Comparison of ENCODE assay signal across 17 mouse cellular contexts in the genomic region with DNA sequence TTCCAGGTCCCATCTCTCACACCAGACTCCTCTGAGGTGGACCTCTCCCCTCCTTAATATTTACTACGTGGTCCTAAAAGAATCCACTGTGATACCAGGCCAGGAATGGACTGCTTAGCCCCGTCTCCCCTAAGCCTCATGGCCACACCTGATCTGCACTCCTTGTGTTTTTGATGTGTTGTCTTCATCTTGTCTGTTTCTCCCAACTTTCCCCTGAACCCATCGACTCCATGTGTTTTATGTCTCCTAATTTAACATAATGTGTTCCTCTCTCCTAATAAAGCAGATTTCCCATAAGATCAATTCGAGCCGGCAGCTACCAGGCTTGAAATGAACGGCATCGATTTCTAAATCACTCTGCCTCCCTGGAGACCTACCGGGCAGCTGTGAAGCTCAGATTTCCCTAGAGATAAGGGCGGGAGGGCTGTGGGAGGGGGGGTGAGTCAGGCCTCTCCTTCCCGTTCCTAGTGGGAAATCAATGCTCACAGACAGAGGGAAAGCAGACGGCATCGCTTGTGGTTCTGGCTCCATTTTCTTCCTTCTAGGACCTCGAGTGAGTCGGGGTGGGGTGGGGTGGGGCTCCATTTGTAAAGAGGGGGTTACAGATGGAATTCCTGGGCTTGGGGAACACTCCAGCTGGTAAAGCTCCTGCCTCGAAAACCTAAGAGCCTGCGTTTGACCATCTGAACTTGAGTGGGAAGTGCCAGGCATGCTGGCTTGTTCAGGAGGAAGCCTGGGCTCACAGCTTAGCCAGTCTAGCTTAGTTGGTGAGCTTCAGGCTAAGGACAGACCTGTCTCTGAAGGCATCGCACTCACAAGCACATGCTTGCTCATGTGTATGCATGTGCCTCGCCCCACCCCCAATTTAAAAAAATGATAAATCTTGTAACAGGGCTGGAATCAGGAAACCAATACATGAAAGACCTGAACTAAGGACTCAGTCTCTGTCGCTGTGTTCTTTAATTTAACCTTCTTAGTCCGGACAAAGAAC. TPM values are rescaled to one million over a fixed set of nuclear protein-coding genes. Genes with fewer than 3 reads are reported as not detected.
DNase-seq lines count a peak whose midpoint lies in the region; ATAC-seq and TF ChIP-seq lines count a peak whose summit lies in the region.
"Had no signal": no experiment of that assay in that cellular context is flagged by ENCODE, and none has a peak within 500 bp of the region (broad histone marks: within the 10 kb centered on the region; RNA-seq: fewer than 3 reads in every experiment).

No protein-coding gene starts in this region.

- H3K4me2 ChIP-seq in midbrain, embryonic 15.5 days: no peak overlapping the region
- no peak overlapping the region for H3K4me2 ChIP-seq in hindbrain, embryonic 13.5 days
- no peak overlapping the region for H3K4me2 ChIP-seq in neural tube, embryonic 11.5 days (ENCODE audit: low read depth)
- H3K4me2 ChIP-seq: embryonic facial prominence, embryonic 15.5 days; forebrain, embryonic 15.5 days; liver, embryonic 13.5 days had no signal

- H3K9ac ChIP-seq in midbrain, embryonic 15.5 days: no peak overlapping the region
- H3K9ac ChIP-seq in hindbrain, embryonic 13.5 days: no peak overlapping the region
- no peak overlapping the region for H3K9ac ChIP-seq in neural tube, embryonic 11.5 days (ENCODE audit: low read length)
- H3K9ac ChIP-seq: embryonic facial prominence, embryonic 15.5 days; forebrain, embryonic 15.5 days; liver, embryonic 13.5 days had no signal

- peak; percentile 24 for DNase-seq in adrenal gland, adult 2 months
- no peak for DNase-seq in adrenal gland, postnatal 4 days (ENCODE audit: low spot score in 2 of 2)
- peak; percentile 15 for DNase-seq in midbrain, embryonic 10.5 days (ENCODE audit: low spot score)
- peak; percentile 39 for DNase-seq in neural tube, embryonic 11.5 days (ENCODE audit: low spot score)
- DNase-seq in kidney, postnatal 10 days: no peak
- DNase-seq in thymus, adult 2 months: no peak
- DNase-seq: cerebellum, adult 11-12 months; kidney, adult 2 months; liver, embryonic 13.5 days; thymus, postnatal 14 days had no signal

- no peaks in the 10 kb centered on the region for H3K27me3 ChIP-seq in midbrain, embryonic 10.5 days (ENCODE audit: low read depth, poor library complexity, severe bottlenecking)
- H3K27me3 ChIP-seq in midbrain, embryonic 15.5 days (replicated peaks): no peaks in the 10 kb centered on the region
- H3K27me3 ChIP-seq in hindbrain, embryonic 13.5 days: no peaks in the 10 kb centered on the region
- no peaks in the 10 kb centered on the region for H3K27me3 ChIP-seq in neural tube, embryonic 11.5 days (ENCODE audit: control insufficient read depth, insufficient read depth, low read length)
- H3K27me3 ChIP-seq in thymus, adult 2 months (ENCODE audit: control insufficient read depth, insufficient read depth, low read length): no peaks in the 10 kb centered on the region
- H3K27me3 ChIP-seq: embryonic facial prominence, embryonic 15.5 days; forebrain, embryonic 15.5 days; liver, embryonic 13.5 days had no signal

- no peak overlapping the region for H3K4me3 ChIP-seq in midbrain, embryonic 10.5 days
- no peak overlapping the region for H3K4me3 ChIP-seq in midbrain, embryonic 15.5 days
- no peak overlapping the region for H3K4me3 ChIP-seq in hindbrain, embryonic 13.5 days
- H3K4me3 ChIP-seq in neural tube, embryonic 11.5 days (ENCODE audit: low read depth, low read length): no peak overlapping the region
- no peak overlapping the region for H3K4me3 ChIP-seq in thymus, adult 2 months (ENCODE audit: control insufficient read depth, insufficient read depth, low read length)
- H3K4me3 ChIP-seq: embryonic facial prominence, embryonic 15.5 days; forebrain, embryonic 15.5 days; liver, embryonic 13.5 days had no signal

- H3K36me3 ChIP-seq in midbrain, embryonic 10.5 days: no peaks in the 10 kb centered on the region
- no peaks in the 10 kb centered on the region for H3K36me3 ChIP-seq in midbrain, embryonic 15.5 days (replicated peaks)
- no peaks in the 10 kb centered on the region for H3K36me3 ChIP-seq in hindbrain, embryonic 13.5 days
- no peaks in the 10 kb centered on the region for H3K36me3 ChIP-seq in neural tube, embryonic 11.5 days (ENCODE audit: control insufficient read depth, insufficient read depth, low read length)
- no peaks in the 10 kb centered on the region for H3K36me3 ChIP-seq in thymus, adult 2 months (ENCODE audit: control insufficient read depth, insufficient read depth, low read length)
- H3K36me3 ChIP-seq: embryonic facial prominence, embryonic 15.5 days; forebrain, embryonic 15.5 days; liver, embryonic 13.5 days had no signal

- no peak for TF ChIP-seq POLR2A in thymus, adult 2 months (IDR thresholded peaks at IDR 0.05; ENCODE audit: control insufficient read depth, extremely low read depth, insufficient read depth, low read length, poor library complexity)

- H3K4me1 ChIP-seq in midbrain, embryonic 10.5 days: peaks cover 19% of the 10 kb centered on the region
- H3K4me1 ChIP-seq in midbrain, embryonic 15.5 days: peaks cover 4% of the 10 kb centered on the region; the same call in 1 of the 2 replicates
- H3K4me1 ChIP-seq in hindbrain, embryonic 13.5 days (replicated peaks): peaks cover 15% of the 10 kb centered on the region
- no peaks in the 10 kb centered on the region for H3K4me1 ChIP-seq in neural tube, embryonic 11.5 days (ENCODE audit: control insufficient read depth, insufficient read depth, low read length)
- H3K4me1 ChIP-seq in thymus, adult 2 months (replicated peaks; ENCODE audit: control insufficient read depth, insufficient read depth, low read length): no peaks in the 10 kb centered on the region
- H3K4me1 ChIP-seq: embryonic facial prominence, embryonic 15.5 days; liver, embryonic 13.5 days had no signal

- H3K27ac ChIP-seq in midbrain, embryonic 10.5 days (replicated peaks): peak overlapping the region; percentile 67
- no peak overlapping the region for H3K27ac ChIP-seq in midbrain, embryonic 15.5 days
- peak overlapping the region; percentile 78 for H3K27ac ChIP-seq in hindbrain, embryonic 13.5 days
- peak overlapping the region; percentile 75 for H3K27ac ChIP-seq in neural tube, embryonic 11.5 days (ENCODE audit: low read depth, low read length)
- H3K27ac ChIP-seq in thymus, adult 2 months (ENCODE audit: control insufficient read depth, insufficient read depth, low read length): no peak overlapping the region
- H3K27ac ChIP-seq: embryonic facial prominence, embryonic 15.5 days; forebrain, embryonic 15.5 days; liver, embryonic 13.5 days had no signal

- no peak for TF ChIP-seq CTCF in thymus, adult 2 months (IDR thresholded peaks at IDR 0.05; ENCODE audit: borderline replicate concordance, control insufficient read depth, extremely low read depth, insufficient read depth, low read length, poor library complexity)

- WGBS in midbrain, embryonic 10.5 days: 53% methylated on average over 20 of the region's 20 CpGs
- 44% methylated on average over 20 of the region's 20 CpGs for WGBS in midbrain, embryonic 15.5 days
- WGBS in hindbrain, embryonic 13.5 days: 41% methylated on average over 20 of the region's 20 CpGs
- 58% methylated on average over 20 of the region's 20 CpGs for WGBS in neural tube, embryonic 11.5 days
- WGBS in thymus, adult 2 months: 46% methylated on average over 20 of the region's 20 CpGs

- no peaks in the 10 kb centered on the region for H3K9me3 ChIP-seq in midbrain, embryonic 10.5 days (replicated peaks)
- no peaks in the 10 kb centered on the region for H3K9me3 ChIP-seq in midbrain, embryonic 15.5 days
- H3K9me3 ChIP-seq in hindbrain, embryonic 13.5 days: no peaks in the 10 kb centered on the region
- H3K9me3 ChIP-seq in neural tube, embryonic 11.5 days (ENCODE audit: control insufficient read depth, low read length): no peaks in the 10 kb centered on the region
- H3K9me3 ChIP-seq: embryonic facial prominence, embryonic 15.5 days; forebrain, embryonic 15.5 days; liver, embryonic 13.5 days had no signal

- no peak for ATAC-seq in midbrain, embryonic 15.5 days (replicated peaks)
- ATAC-seq in hindbrain, embryonic 13.5 days (ENCODE audit: low FRiP score): no peak; the same call in 1 of the 2 replicates
- ATAC-seq in neural tube, embryonic 11.5 days (ENCODE audit: insufficient read depth, low FRiP score, low TSS enrichment): no peak
- ATAC-seq: forebrain, embryonic 15.5 days had no signal

RNA-seq across cellular contexts. Expression of a gene that starts 2.2 kb away (rescaled TPM):
- total RNA-seq in adrenal gland, adult 2 months (2021): 1 to 10 TPM; 2.3 to 2.9 TPM
- 1.3 and 1.4 TPM in 2 replicates for polyA plus RNA-seq in adrenal gland, adult 2 months (2012; rRNA removed)
- 1 to 10 TPM; 1.1 to 1.4 TPM for total RNA-seq in adrenal gland, postnatal 4 days (2021)
- 0.56 and 0.78 TPM in 2 replicates for polyA plus RNA-seq in midbrain, embryonic 10.5 days (2016; fragmentation: Nextera tagmentation; extraction: Ambion mirVana)
- polyA plus RNA-seq in midbrain, embryonic 15.5 days (2015; fragmentation: Nextera tagmentation; extraction: Ambion mirVana): 0.10 and 0.31 TPM in 2 replicates
- polyA plus RNA-seq in hindbrain, embryonic 13.5 days (2015; fragmentation: Nextera tagmentation; extraction: Ambion mirVana): 0.90 and 1.8 TPM in 2 replicates
- 1.7 and 1.8 TPM in 2 replicates for polyA plus RNA-seq in neural tube, embryonic 11.5 days (2014; fragmentation: Nextera tagmentation; extraction: Ambion mirVana)
- 35.0 and 54.4 TPM in 2 replicates for polyA plus RNA-seq in thymus, adult 2 months (2012; rRNA removed)
- polyA plus RNA-seq: forebrain, embryonic 15.5 days; heart, embryonic 16.5 days; liver, embryonic 13.5 days had no signal

RNA-seq across cellular contexts. Expression of a gene that starts 20.3 kb away (rescaled TPM):
- total RNA-seq in adrenal gland, adult 2 months (2021): 10 to 100 TPM; 20.6 to 34.4 TPM
- 54.0 and 67.7 TPM in 2 replicates for polyA plus RNA-seq in adrenal gland, adult 2 months (2012; rRNA removed)
- total RNA-seq in adrenal gland, postnatal 4 days (2021): 10 to 100 TPM in 1 of 2 experiments, 1 to 10 TPM in 1; 9.7 to 10.1 TPM
- polyA plus RNA-seq in midbrain, embryonic 10.5 days (2016; fragmentation: Nextera tagmentation; extraction: Ambion mirVana): 0.47 and 0.62 TPM in 2 replicates
- 0.06 and 0.13 TPM in 2 replicates for polyA plus RNA-seq in midbrain, embryonic 15.5 days (2015; fragmentation: Nextera tagmentation; extraction: Ambion mirVana)
- polyA plus RNA-seq in hindbrain, embryonic 13.5 days (2015; fragmentation: Nextera tagmentation; extraction: Ambion mirVana): 0.06 and 0.13 TPM in 2 replicates
- polyA plus RNA-seq in neural tube, embryonic 11.5 days (2014; fragmentation: Nextera tagmentation; extraction: Ambion mirVana): 0.09 and 0.17 TPM in 2 replicates
- polyA plus RNA-seq in thymus, adult 2 months (2012; rRNA removed): 2.1 and 3.1 TPM in 2 replicates
- total RNA-seq: left cerebral cortex, postnatal 25 days had no signal
- polyA plus RNA-seq: forebrain, embryonic 15.5 days; gonadal fat pad, adult 2 months; kidney, adult 2 months; liver, embryonic 13.5 days had no signal

RNA-seq across cellular contexts. Expression of a gene that starts 40.7 kb away (rescaled TPM):
- total RNA-seq in adrenal gland, adult 2 months (2021): 1 to 10 TPM in 1 of 2 experiments, under 1 TPM in 1; 0.52 to 1.6 TPM
- polyA plus RNA-seq in adrenal gland, adult 2 months (2012; rRNA removed): 1.9 and 2.0 TPM in 2 replicates
- total RNA-seq in adrenal gland, postnatal 4 days (2021): 1 to 10 TPM; 1.8 to 2.4 TPM
- 1.8 and 2.1 TPM in 2 replicates for polyA plus RNA-seq in midbrain, embryonic 10.5 days (2016; fragmentation: Nextera tagmentation; extraction: Ambion mirVana)
- 4.3 and 4.7 TPM in 2 replicates for polyA plus RNA-seq in midbrain, embryonic 15.5 days (2015; fragmentation: Nextera tagmentation; extraction: Ambion mirVana)
- polyA plus RNA-seq in hindbrain, embryonic 13.5 days (2015; fragmentation: Nextera tagmentation; extraction: Ambion mirVana): 3.8 and 4.1 TPM in 2 replicates
- polyA plus RNA-seq in neural tube, embryonic 11.5 days (2014; fragmentation: Nextera tagmentation; extraction: Ambion mirVana): 0.84 and 1.0 TPM in 2 replicates
- polyA plus RNA-seq in thymus, adult 2 months (2012; rRNA removed): 1.1 and 2.0 TPM in 2 replicates

RNA-seq across cellular contexts. Expression of a gene that starts 53.1 kb away (rescaled TPM):
- total RNA-seq in adrenal gland, adult 2 months (2021): under 1 TPM in 1 of 2 experiments, not detected in 1; 0.24 TPM
- polyA plus RNA-seq in adrenal gland, adult 2 months (2012; rRNA removed): 0.30 and 0.32 TPM in 2 replicates
- total RNA-seq in adrenal gland, postnatal 4 days (2021): under 1 TPM; 0.42 to 0.73 TPM
- 0.62 and 0.70 TPM in 2 replicates for polyA plus RNA-seq in midbrain, embryonic 10.5 days (2016; fragmentation: Nextera tagmentation; extraction: Ambion mirVana)
- 0.74 and 1.1 TPM in 2 replicates for polyA plus RNA-seq in midbrain, embryonic 15.5 days (2015; fragmentation: Nextera tagmentation; extraction: Ambion mirVana)
- polyA plus RNA-seq in hindbrain, embryonic 13.5 days (2015; fragmentation: Nextera tagmentation; extraction: Ambion mirVana): 0.44 and 0.91 TPM in 2 replicates
- 0.46 and 0.80 TPM in 2 replicates for polyA plus RNA-seq in neural tube, embryonic 11.5 days (2014; fragmentation: Nextera tagmentation; extraction: Ambion mirVana)
- not detected in 2 replicates for polyA plus RNA-seq in thymus, adult 2 months (2012; rRNA removed)
- polyA plus RNA-seq: heart, embryonic 16.5 days; liver, embryonic 13.5 days had no signal

Comparison
In these comparisons a context has a peak if more than half of its experiments do, and no peak if none do; other contexts are left out.
1. DNase-seq: peak in adrenal gland, adult 2 months (single experiment), midbrain, embryonic 10.5 days (single experiment) and neural tube, embryonic 11.5 days (single experiment); none in adrenal gland, postnatal 4 days (0 of 2), kidney, postnatal 10 days (single experiment) and thymus, adult 2 months (single experiment).
2. H3K27ac ChIP-seq: peak in midbrain, embryonic 10.5 days (single experiment), hindbrain, embryonic 13.5 days (single experiment) and neural tube, embryonic 11.5 days (single experiment); none in midbrain, embryonic 15.5 days (single experiment) and thymus, adult 2 months (single experiment).
3. RNA of a gene that starts 2.2 kb away (polyA plus RNA-seq): 35.0 to 54.4 TPM in thymus, adult 2 months; 1.7 to 1.8 TPM in neural tube, embryonic 11.5 days, 1.3 to 1.4 TPM in adrenal gland, adult 2 months, 0.90 to 1.8 TPM in hindbrain, embryonic 13.5 days, 0.56 to 0.78 TPM in midbrain, embryonic 10.5 days and 0.10 to 0.31 TPM in midbrain, embryonic 15.5 days; every median in the first group is over 10 times any median in the second.
4. RNA of a gene that starts 20.3 kb away (polyA plus RNA-seq): 54.0 to 67.7 TPM in adrenal gland, adult 2 months; 2.1 to 3.1 TPM in thymus, adult 2 months, 0.47 to 0.62 TPM in midbrain, embryonic 10.5 days, 0.09 to 0.17 TPM in neural tube, embryonic 11.5 days, 0.06 to 0.13 TPM in hindbrain, embryonic 13.5 days and 0.06 to 0.13 TPM in midbrain, embryonic 15.5 days; every median in the first group is over 10 times any median in the second.